Comparison of ENCODE assay signal across 14 mouse cellular contexts in the genomic region with DNA sequence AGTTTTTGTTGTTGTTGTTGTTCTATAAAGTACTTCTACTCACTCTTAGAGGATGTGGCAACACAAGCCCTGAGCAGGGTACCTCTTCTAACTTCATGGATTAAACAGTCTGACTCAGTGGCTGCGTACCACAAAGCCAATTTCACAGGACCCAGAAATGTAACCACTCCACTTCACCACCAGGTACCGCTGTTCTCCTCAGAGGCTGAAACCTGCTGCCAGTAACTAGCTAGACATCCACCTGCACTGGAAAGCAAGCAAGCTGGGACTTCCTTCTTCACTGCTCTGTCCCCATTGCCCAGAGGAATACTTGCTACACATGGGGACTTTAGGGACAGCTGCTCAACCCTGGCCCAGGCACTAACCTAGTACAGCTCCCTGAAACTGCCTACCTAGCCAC. TPM values are rescaled to one million over a fixed set of nuclear protein-coding genes. Genes with fewer than 3 reads are reported as not detected.
DNase-seq lines count a peak whose midpoint lies in the region; ATAC-seq and TF ChIP-seq lines count a peak whose summit lies in the region.
"Had no signal": no experiment of that assay in that cellular context is flagged by ENCODE, and none has a peak within 500 bp of the region (broad histone marks: within the 10 kb centered on the region; RNA-seq: fewer than 3 reads in every experiment).

No protein-coding gene starts in this region.

- TF ChIP-seq CTCF in hindbrain, postnatal 0 days (IDR thresholded peaks at IDR 0.05; ENCODE audit: low read depth), result peak; percentile 58
- peak; percentile 61; the same call in 1 of the 2 replicates for TF ChIP-seq CTCF in small intestine, adult 2 months (IDR thresholded peaks at IDR 0.05; ENCODE audit: extremely low read depth, insufficient read length, insufficient replicate concordance, low read depth, low read length)

- 77% methylated on average over 2 of the region's 2 CpGs for WGBS in hindbrain, postnatal 0 days
- WGBS in hindbrain, embryonic 13.5 days, result 78% methylated on average over 2 of the region's 2 CpGs
- 66% methylated on average over 2 of the region's 2 CpGs for WGBS in small intestine, adult 2 months

- H3K36me3 ChIP-seq in hindbrain, postnatal 0 days (ENCODE audit: insufficient read depth, low read length), result no peaks in the 10 kb centered on the region
- no peaks in the 10 kb centered on the region for H3K36me3 ChIP-seq in hindbrain, embryonic 13.5 days
- no peaks in the 10 kb centered on the region for H3K36me3 ChIP-seq in small intestine, adult 2 months (ENCODE audit: control insufficient read depth, insufficient read depth, low read length)
- H3K36me3 ChIP-seq: liver, embryonic 15.5 days; neural tube, embryonic 15.5 days had no signal

- H3K9ac ChIP-seq in hindbrain, postnatal 0 days (replicated peaks; ENCODE audit: low read length), result no peak overlapping the region
- H3K9ac ChIP-seq in hindbrain, embryonic 13.5 days, result no peak overlapping the region
- H3K9ac ChIP-seq: liver, embryonic 15.5 days; neural tube, embryonic 15.5 days had no signal

- no peak for DNase-seq in hindbrain, postnatal 0 days (ENCODE audit: low spot score)
- peak; percentile 5 for DNase-seq in thymus, postnatal 0 days (ENCODE audit: low spot score)
- no peak for DNase-seq in thymus, postnatal 10 days (ENCODE audit: low spot score in 2 of 2)
- DNase-seq in induced T-regulatory cell, adult 2 months (ENCODE audit: low read depth), result peak; percentile 23
- DNase-seq in cerebellum, adult 11 months, result no peak
- DNase-seq in left cerebral cortex, adult 8-10 months (ENCODE audit: low spot score in 2 of 2), result no peak
- DNase-seq: gastrocnemius, postnatal 36 days; kidney, adult 18-20 months; layer of hippocampus, adult 9-11 months; midbrain, embryonic 14.5 days had no signal

- H3K4me1 ChIP-seq in hindbrain, postnatal 0 days (ENCODE audit: insufficient read depth, low read length), result peaks cover 14% of the 10 kb centered on the region; the same call in 1 of the 2 replicates
- H3K4me1 ChIP-seq in hindbrain, embryonic 13.5 days (replicated peaks), result peaks cover 32% of the 10 kb centered on the region
- H3K4me1 ChIP-seq in small intestine, adult 2 months (ENCODE audit: control insufficient read depth, insufficient read depth, insufficient read length, low read length), result peaks cover 3% of the 10 kb centered on the region
- H3K4me1 ChIP-seq: liver, embryonic 15.5 days had no signal

- H3K4me3 ChIP-seq in hindbrain, postnatal 0 days (ENCODE audit: low read length), result no peak overlapping the region
- H3K4me3 ChIP-seq in hindbrain, embryonic 13.5 days, result no peak overlapping the region
- H3K4me3 ChIP-seq in small intestine, adult 2 months (ENCODE audit: low read depth, low read length), result no peak overlapping the region
- H3K4me3 ChIP-seq: liver, embryonic 15.5 days; neural tube, embryonic 15.5 days had no signal

- no peaks in the 10 kb centered on the region for H3K27me3 ChIP-seq in hindbrain, postnatal 0 days (ENCODE audit: insufficient read depth, low read length)
- no peaks in the 10 kb centered on the region for H3K27me3 ChIP-seq in hindbrain, embryonic 13.5 days
- no peaks in the 10 kb centered on the region for H3K27me3 ChIP-seq in small intestine, adult 2 months (ENCODE audit: control insufficient read depth, insufficient read depth, low read length)
- H3K27me3 ChIP-seq: liver, embryonic 15.5 days; neural tube, embryonic 15.5 days had no signal

- no peak for TF ChIP-seq POLR2A in small intestine, adult 2 months (IDR thresholded peaks at IDR 0.05; ENCODE audit: low read depth, low read length)

- H3K4me2 ChIP-seq in hindbrain, postnatal 0 days (ENCODE audit: low read depth, low read length), result no peak overlapping the region
- H3K4me2 ChIP-seq in hindbrain, embryonic 13.5 days, result no peak overlapping the region
- H3K4me2 ChIP-seq: liver, embryonic 15.5 days; neural tube, embryonic 15.5 days had no signal

- no peaks in the 10 kb centered on the region for H3K9me3 ChIP-seq in hindbrain, postnatal 0 days (ENCODE audit: low read length)
- no peaks in the 10 kb centered on the region for H3K9me3 ChIP-seq in hindbrain, embryonic 13.5 days
- H3K9me3 ChIP-seq: liver, embryonic 15.5 days; neural tube, embryonic 15.5 days had no signal

- no peak for ATAC-seq in hindbrain, postnatal 0 days
- no peak for ATAC-seq in hindbrain, embryonic 13.5 days (ENCODE audit: low FRiP score)

- H3K27ac ChIP-seq in hindbrain, postnatal 0 days, result no peak overlapping the region
- no peak overlapping the region for H3K27ac ChIP-seq in hindbrain, embryonic 13.5 days
- H3K27ac ChIP-seq in small intestine, adult 2 months (ENCODE audit: insufficient read depth, low read depth, low read length), result no peak overlapping the region
- H3K27ac ChIP-seq: liver, embryonic 15.5 days; neural tube, embryonic 15.5 days had no signal

RNA-seq across cellular contexts. Expression of gene Smurf1, which starts 58.1 kb away (rescaled TPM):
- total RNA-seq in hindbrain, postnatal 0 days (2014; rRNA removed), result 57.9 and 58.1 TPM in 2 replicates
- polyA plus RNA-seq in hindbrain, postnatal 0 days (2015; fragmentation: Nextera tagmentation; extraction: Ambion mirVana), result 19.5 and 22.6 TPM in 2 replicates
- polyA plus RNA-seq in hindbrain, embryonic 13.5 days (2015; fragmentation: Nextera tagmentation; extraction: Ambion mirVana), result 28.2 and 28.4 TPM in 2 replicates
- 7.7 and 10.0 TPM in 2 replicates for polyA plus RNA-seq in thymus, postnatal 0 days (2015; fragmentation: Nextera tagmentation; extraction: Ambion mirVana)
- polyA plus RNA-seq in small intestine, adult 2 months (2012; rRNA removed), result 12.0 and 19.5 TPM in 2 replicates
- 10 to 100 TPM; 32.4 to 38.4 (median 37.2) TPM for total RNA-seq in left cerebral cortex, adult 8-10 months (2022)

Comparison
In these comparisons a context has a peak if more than half of its experiments do, and no peak if none do; other contexts are left out.
1. DNase-seq: peak in thymus, postnatal 0 days (single experiment) and induced T-regulatory cell, adult 2 months (single experiment); none in hindbrain, postnatal 0 days (single experiment), thymus, postnatal 10 days (0 of 2), cerebellum, adult 11 months (single experiment) and left cerebral cortex, adult 8-10 months (0 of 2).